Mouse (Mus musculus): ENCODE results near the gene Zfp536.

GRCm38 (mm10) chr7:37774463-37774970, 1.1 kb upstream of the Zfp536 start:
- TF ChIP-seq POLR2A (IDR thresholded peaks at IDR 0.05; ENCODE audit: low read depth, low read length) = no peak
- TF ChIP-seq SIN3A (IDR thresholded peaks at IDR 0.05; ENCODE audit: low read length) = no peak
- no peak for TF ChIP-seq MAX (IDR thresholded peaks at IDR 0.05; ENCODE audit: low read length)
- TF ChIP-seq ZC3H11A (IDR thresholded peaks at IDR 0.05; ENCODE audit: low read depth, low read length) = no peak

All from CH12.LX (cell line).